Mouse (Mus musculus) lung, embryonic 14.5 days (tissue): ENCODE data around the gene Myo1d. TPM values are rescaled to one million over a fixed set of nuclear protein-coding genes. Genes with fewer than 3 reads are reported as not detected.

Source experiments
- ATAC-seq: fragments of 200-750 bp; cut with Nextera tagmentation; 2 replicates; pipeline ENCODE4 v1.8.0; 2017; ENCODE audit warnings: mild to moderate bottlenecking, moderate TSS enrichment, moderate library complexity; ENCODE audit not compliant: insufficient read depth
- DNase-seq: peaks from one replicate; pipeline ENCODE4 v3.0.0-alpha.2; 2015
- H3K27ac ChIP-seq: fragments of 300-500 bp; sonication (generic); 2 replicates; pipeline ENCODE4 v1.5.1; 2014; ENCODE audit warnings: low read depth, mild to moderate bottlenecking, moderate library complexity
- H3K27me3 ChIP-seq: fragments of 300-500 bp; sonication (generic); 2 replicates; pipeline ENCODE4 v1.6.1; 2014; ENCODE audit warnings: low read length, control low read depth; ENCODE audit not compliant: insufficient read depth
- H3K36me3 ChIP-seq: fragments of 300-500 bp; sonication (generic); 2 replicates; pipeline ENCODE4 v1.6.1; 2014; ENCODE audit warnings: control low read depth; ENCODE audit not compliant: insufficient read depth
- H3K4me1 ChIP-seq: fragments of 300-500 bp; sonication (generic); 2 replicates; pipeline ENCODE4 v1.6.1; 2014; ENCODE audit warnings: antibody characterized with exemption, control low read depth; ENCODE audit not compliant: insufficient read depth
- H3K4me2 ChIP-seq: fragments of 300-500 bp; sonication (generic); 2 replicates; pipeline ENCODE4 v1.6.1; 2014; ENCODE audit warnings: mild to moderate bottlenecking
- H3K4me3 ChIP-seq: fragments of 300-500 bp; sonication (generic); 2 replicates; pipeline ENCODE4 v1.5.1; 2014; ENCODE audit warnings: low read depth, low read length
- H3K9ac ChIP-seq: fragments of 300-500 bp; sonication (generic); 2 replicates; pipeline ENCODE4 v1.6.1; 2014
- H3K9me3 ChIP-seq: fragments of 300-500 bp; sonication (generic); 2 replicates; pipeline ENCODE4 v1.6.1; 2016; ENCODE audit warnings: low read depth, low read length, control low read depth
- CTCF ChIP-seq: IDR thresholded peaks from 2 replicates; pipeline ENCODE4 v1.5.1; 2016; ENCODE audit warnings: antibody characterized with exemption, low read depth
- WGBS: fragments of 180-500 bp; shearing (Covaris S2); extraction: QIAGEN DNeasy Blood & Tissue Kit; methylation state at CpG from one replicate; pipeline ENCODE4 v1.1.7; 2014; 5-methylcytosine and 5-hydroxymethylcytosine counted together
- polyA plus RNA-seq: library from polyadenylated mRNA; unstranded; fragments of >200 nt; fragmentation: Nextera tagmentation; extraction: Ambion mirVana; gene quantifications from 2 replicates; pipeline ENCODE4 v1.2.1, GENCODE M21; 2014

Myo1d gene
- polyA plus RNA-seq, 1 experiment from 2014 or later = 16.1 TPM

DNA sequence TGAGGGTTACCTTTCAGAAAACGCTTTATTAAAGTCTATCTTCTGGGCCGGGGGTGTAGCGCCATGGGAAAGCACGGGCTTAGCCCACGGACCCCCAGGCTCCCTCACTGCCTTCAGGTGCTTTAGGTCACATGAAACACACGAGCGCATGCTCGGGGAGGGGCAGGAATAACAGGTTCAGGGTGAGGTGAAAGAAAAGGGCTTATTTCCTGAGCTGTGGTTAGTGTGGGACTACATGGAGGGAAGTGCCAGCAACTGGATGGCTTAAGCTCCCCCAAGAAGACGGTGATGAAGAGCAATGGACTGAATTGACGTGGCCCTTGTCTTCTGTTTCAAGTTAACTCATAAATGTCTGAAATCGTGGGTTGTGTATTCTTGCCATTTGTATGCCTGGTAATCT lies 226.8 kb downstream of the Myo1d start:
- no peak for TF ChIP-seq CTCF

DNA sequence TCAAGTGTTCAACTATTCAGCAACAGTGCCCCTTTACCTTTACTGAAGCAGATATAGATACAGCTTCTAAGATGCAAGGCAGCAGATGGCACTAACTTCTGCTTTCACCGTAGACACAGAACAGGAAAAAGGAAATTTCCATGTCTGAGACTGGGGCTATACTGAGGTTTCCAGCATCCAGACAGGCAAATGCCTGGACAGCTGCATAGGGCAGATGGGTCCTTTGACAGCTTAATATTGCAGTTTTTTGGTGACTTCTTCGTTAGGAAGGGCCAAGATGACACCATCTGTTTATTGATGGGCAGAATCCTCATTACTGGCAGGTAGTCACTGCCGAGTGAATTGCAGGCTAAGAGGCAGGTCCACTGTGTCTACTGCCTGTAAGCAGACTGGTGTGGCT lies 228.2 kb downstream of the Myo1d start:
- no peaks in the 10 kb centered on the region for H3K4me1 ChIP-seq
- no peak overlapping the region for H3K9ac ChIP-seq
- ATAC-seq (no peak), DNase-seq (no peak)
- TF ChIP-seq CTCF = no peak
- H3K4me3 ChIP-seq = no peak overlapping the region
- H3K4me2 ChIP-seq = no peak overlapping the region
- no peaks in the 10 kb centered on the region for H3K36me3 ChIP-seq
- WGBS = 63% methylated on average over 3 of the region's 3 CpGs
- H3K9me3 ChIP-seq = no peaks in the 10 kb centered on the region
- H3K27me3 ChIP-seq = no peaks in the 10 kb centered on the region
- H3K27ac ChIP-seq = no peak overlapping the region

More for the DNA sequence above, 226.8 kb downstream of the Myo1d start:
- ATAC-seq (no peak), DNase-seq (no peak)
- H3K27me3 ChIP-seq = no peaks in the 10 kb centered on the region
- WGBS = 73% methylated on average over 11 of the region's 11 CpGs
- no peak overlapping the region for H3K9ac ChIP-seq
- no peaks in the 10 kb centered on the region for H3K9me3 ChIP-seq
- no peak overlapping the region for H3K27ac ChIP-seq
- H3K4me2 ChIP-seq = no peak overlapping the region
- no peak overlapping the region for H3K4me3 ChIP-seq
- no peaks in the 10 kb centered on the region for H3K36me3 ChIP-seq
- H3K4me1 ChIP-seq = no peaks in the 10 kb centered on the region

DNA sequence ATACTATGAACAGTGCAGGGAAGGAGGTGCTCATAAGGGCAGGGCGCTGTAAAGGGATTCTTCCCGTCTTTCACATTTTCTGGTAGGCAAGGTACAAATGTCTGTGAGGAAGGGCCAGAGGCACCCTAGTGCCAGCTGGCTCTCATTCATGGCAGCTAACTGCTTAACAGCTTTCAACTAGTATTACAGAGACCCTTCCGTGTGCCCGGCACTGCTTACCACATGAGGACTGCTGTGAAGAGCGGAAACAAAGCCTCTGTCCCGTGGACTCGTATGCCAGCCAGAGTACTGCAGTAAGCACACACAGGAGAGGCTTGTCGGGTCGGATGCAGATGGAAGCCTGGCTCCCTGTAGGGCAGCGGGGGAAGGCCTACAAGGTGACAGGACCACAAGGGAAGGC lies 229.6 kb downstream of the Myo1d start:
- Histone ChIP-seq H3K36me3 (no peaks in the 10 kb centered on the region), H3K27ac (no peak overlapping the region), H3K9me3 (no peaks in the 10 kb centered on the region), H3K4me1 (no peaks in the 10 kb centered on the region), H3K4me3 (no peak overlapping the region), H3K4me2 (no peak overlapping the region), H3K27me3 (no peaks in the 10 kb centered on the region), H3K9ac (no peak overlapping the region)
- WGBS = 55% methylated on average over 10 of the region's 10 CpGs
- no peak for TF ChIP-seq CTCF
- peak; percentile 7 for DNase-seq
- no peak for ATAC-seq

DNA sequence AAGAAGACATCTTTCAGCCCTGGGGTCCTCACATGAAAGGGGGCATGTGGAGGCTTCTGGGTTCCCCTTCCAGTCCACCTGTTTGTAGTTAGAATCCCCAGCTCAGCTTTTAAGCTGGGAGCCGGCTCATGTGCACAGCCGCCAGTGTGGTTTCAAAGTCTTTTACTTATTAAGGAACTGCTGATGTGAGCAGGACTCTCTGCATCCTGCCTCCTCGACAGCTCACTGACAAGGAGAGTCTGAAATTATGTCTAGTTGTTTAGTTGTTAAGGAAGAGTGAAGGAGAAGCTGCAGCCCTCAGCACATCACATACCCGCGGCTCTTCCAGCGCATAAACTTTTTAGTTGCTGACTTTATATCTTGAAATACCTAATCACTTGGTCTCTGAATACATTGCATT lies 230.0 kb downstream of the Myo1d start:
- DNase-seq = peak; percentile 16
- H3K4me3 ChIP-seq = no peak overlapping the region
- H3K4me2 ChIP-seq = no peak overlapping the region
- no peaks in the 10 kb centered on the region for H3K9me3 ChIP-seq
- no peaks in the 10 kb centered on the region for H3K36me3 ChIP-seq
- 48% methylated on average over 6 of the region's 6 CpGs for WGBS
- H3K4me1 ChIP-seq = no peaks in the 10 kb centered on the region
- H3K27ac ChIP-seq = no peak overlapping the region
- no peak for TF ChIP-seq CTCF
- no peak overlapping the region for H3K9ac ChIP-seq
- no peak for ATAC-seq
- no peaks in the 10 kb centered on the region for H3K27me3 ChIP-seq

DNA sequence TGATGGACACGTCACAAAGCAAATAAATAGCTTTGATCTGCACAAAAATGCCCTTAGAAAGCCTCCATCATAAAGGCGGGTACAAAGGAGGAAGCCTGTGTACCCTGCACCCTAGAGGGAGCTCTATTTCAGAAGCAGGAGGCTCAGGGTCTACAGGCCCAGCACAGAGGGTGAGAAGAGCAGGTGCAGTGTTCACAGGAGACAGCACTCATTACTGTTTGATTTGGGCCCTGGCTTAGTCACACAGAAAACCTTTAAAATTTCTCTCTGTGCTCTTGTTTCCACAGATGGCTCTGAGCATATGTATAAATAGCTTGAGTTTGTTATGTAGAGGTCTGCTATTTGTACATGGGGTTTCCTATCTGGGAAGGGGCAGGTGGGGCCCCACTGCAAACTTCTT lies 233.6 kb downstream of the Myo1d start:
- H3K27ac ChIP-seq = no peak overlapping the region
- TF ChIP-seq CTCF = no peak
- H3K27me3 ChIP-seq = no peaks in the 10 kb centered on the region
- no peaks in the 10 kb centered on the region for H3K4me1 ChIP-seq
- no peak for DNase-seq
- H3K9ac ChIP-seq = no peak overlapping the region
- no peaks in the 10 kb centered on the region for H3K9me3 ChIP-seq
- ATAC-seq = no peak
- WGBS = 77% methylated on average over 2 of the region's 2 CpGs
- no peak overlapping the region for H3K4me3 ChIP-seq
- no peaks in the 10 kb centered on the region for H3K36me3 ChIP-seq
- H3K4me2 ChIP-seq = no peak overlapping the region

DNA sequence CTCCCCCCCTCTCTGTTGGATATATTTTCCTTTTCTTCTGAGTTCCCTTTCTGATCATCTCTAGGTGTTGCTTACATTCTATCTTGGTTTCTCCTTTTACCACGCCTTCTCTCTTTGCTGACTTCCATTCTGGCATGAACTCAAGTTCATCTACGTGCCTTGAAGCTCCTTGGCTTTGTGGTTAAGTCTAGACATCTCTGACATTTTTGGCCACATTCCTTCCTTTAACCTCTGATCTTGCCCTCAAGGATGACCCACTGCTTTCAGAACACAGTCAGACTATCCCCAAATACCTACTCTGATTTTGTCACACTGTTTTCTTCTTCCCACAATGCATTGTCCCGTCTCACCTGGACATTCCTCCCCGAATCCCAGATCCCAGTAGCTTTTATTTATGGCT lies 240.8 kb downstream of the Myo1d start:
- no peaks in the 10 kb centered on the region for H3K9me3 ChIP-seq
- H3K9ac ChIP-seq = no peak overlapping the region
- no peak for TF ChIP-seq CTCF
- no peaks in the 10 kb centered on the region for H3K36me3 ChIP-seq
- ATAC-seq (no peak), DNase-seq (no peak)
- H3K27ac ChIP-seq = no peak overlapping the region
- H3K4me3 ChIP-seq = no peak overlapping the region
- H3K27me3 ChIP-seq = no peaks in the 10 kb centered on the region
- WGBS = 54% methylated on average over 4 of the region's 4 CpGs
- H3K4me2 ChIP-seq = no peak overlapping the region
- no peaks in the 10 kb centered on the region for H3K4me1 ChIP-seq

DNA sequence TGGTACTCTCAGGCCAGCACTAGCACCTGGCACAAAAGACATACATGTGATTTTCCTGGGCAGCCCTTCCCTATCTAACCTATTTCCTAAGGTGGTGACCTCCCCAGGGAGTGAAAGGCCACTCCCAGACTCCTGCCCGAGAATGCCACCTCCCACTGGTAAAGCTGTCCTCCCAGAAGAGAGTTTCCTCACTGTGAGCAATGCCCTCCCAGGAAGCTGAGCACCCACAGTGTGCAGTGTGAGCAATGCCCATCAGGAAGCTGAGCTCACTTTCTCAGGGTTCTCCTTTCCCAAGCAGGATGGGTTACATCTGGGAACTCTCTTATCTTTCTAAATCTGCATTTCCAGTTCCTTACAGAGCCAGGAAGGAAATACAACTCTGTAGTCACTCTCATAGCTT lies 246.9 kb downstream of the Myo1d start:
- H3K4me1 ChIP-seq = no peaks in the 10 kb centered on the region
- DNase-seq (no peak), ATAC-seq (no peak)
- no peaks in the 10 kb centered on the region for H3K27me3 ChIP-seq
- no peaks in the 10 kb centered on the region for H3K9me3 ChIP-seq
- H3K4me2 ChIP-seq = no peak overlapping the region
- TF ChIP-seq CTCF = no peak
- no peaks in the 10 kb centered on the region for H3K36me3 ChIP-seq
- WGBS = 27% methylated on average over 1 of the region's 1 CpGs
- H3K9ac ChIP-seq = no peak overlapping the region
- no peak overlapping the region for H3K4me3 ChIP-seq
- no peak overlapping the region for H3K27ac ChIP-seq

DNA sequence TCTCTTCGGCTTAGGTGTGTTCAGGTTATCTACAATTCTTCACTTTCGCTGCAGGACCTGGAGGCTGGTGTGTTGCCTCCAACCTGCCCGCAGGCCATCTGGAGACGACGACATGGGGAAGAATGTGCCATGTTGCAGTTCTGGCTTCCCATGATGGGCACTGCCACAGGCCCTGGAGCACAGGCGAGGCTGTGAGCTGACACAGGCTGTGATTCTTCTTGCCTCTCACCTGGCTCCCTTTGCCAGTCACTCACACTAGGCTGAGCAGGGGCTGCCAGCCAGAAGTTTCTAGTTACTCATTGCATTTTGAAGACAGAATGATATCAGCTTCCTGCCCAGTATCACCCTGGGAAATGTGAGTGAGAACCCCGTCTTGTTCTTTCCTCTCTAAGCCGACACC lies 250.7 kb downstream of the Myo1d start:
- TF ChIP-seq CTCF = no peak
- H3K4me1 ChIP-seq = no peaks in the 10 kb centered on the region
- ATAC-seq (no peak), DNase-seq (no peak)
- no peak overlapping the region for H3K4me3 ChIP-seq
- no peaks in the 10 kb centered on the region for H3K27me3 ChIP-seq
- H3K9ac ChIP-seq = no peak overlapping the region
- H3K36me3 ChIP-seq = no peaks in the 10 kb centered on the region
- H3K27ac ChIP-seq = no peak overlapping the region
- no peaks in the 10 kb centered on the region for H3K9me3 ChIP-seq
- WGBS = 73% methylated on average over 8 of the region's 8 CpGs
- H3K4me2 ChIP-seq = no peak overlapping the region
